Mouse (Mus musculus): Measurements from ENCODE around the gene Arhgdib. TPM values are rescaled to one million over a fixed set of nuclear protein-coding genes. Genes with fewer than 3 reads are reported as not detected.

The Arhgdib gene
- polyA plus RNA-seq (2012; rRNA removed) = 19.7 and 28.4 TPM in 2 replicates

DNA sequence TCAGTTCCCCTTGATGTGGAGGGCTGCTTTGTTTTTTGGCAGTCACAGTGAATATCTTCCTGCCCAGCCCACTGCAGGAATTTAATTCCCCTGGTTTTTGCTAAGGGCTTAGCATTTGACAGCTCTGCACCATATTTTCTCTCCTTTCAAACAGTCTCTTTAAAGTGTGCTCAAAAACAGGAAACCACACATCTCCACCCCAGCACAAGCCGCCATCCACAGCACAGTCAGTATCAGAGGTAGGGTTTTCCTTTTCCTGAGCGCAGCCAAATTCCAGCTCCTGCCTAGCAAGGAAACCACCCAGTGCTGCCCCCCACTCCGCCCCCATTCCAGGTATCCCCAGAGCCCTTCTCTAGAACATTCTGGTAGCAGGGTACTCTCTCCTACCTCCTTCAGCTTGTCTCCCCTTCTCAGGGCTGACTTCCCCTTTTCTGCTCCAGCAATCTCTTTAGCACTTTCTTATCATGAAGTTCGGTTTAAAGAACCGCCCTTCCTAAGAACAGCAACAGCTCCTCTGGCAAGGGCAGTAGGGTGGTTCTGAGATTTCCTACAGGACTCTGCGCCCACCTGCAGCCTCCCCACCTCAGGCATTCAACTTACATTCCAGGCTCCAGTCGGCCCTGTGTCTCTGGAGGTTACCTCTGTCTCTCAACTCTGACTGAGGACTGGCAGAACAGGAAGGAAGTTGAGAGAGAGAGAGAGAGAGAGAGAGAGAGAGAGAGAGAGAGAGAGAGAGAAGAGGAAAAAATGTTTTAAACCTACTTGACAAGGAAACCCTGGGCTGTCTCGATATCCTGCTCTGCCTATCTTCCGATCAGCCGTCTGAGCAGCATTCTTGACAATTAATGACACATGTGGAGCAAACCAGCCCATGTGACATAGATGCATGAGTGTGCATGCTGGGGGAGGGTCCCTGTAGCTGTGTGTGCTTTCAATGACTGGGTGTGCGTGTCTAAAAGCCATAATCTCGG, at the start of gene Arhgdib:
TSS of gene Arhgdib (minus strand) at position 849 of the 971 bp plus-strand sequence.

DNA sequence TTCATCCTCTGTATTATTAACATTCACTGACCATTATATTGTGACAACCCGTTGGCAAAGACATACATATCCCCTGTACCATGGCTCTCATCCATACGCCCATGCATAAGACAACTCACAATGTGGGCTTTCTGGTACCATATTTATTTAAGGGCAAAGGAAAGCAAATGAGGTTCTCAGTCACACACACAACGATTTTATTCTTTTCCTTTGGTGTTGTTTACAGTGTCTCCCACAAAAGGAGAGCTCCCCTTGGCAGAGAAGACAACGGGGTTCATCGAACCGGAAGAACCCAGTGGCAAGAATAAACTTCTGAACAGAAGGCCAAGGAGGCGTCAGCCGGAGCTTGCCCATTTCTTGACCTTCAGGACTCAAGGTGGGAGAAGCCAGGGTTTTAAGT, 18.2 kb downstream of the Arhgdib start, which contains the start of gene Pde6h:
TSS of gene Pde6h (plus strand) at position 301 of the 400 bp plus-strand sequence.

DNA sequence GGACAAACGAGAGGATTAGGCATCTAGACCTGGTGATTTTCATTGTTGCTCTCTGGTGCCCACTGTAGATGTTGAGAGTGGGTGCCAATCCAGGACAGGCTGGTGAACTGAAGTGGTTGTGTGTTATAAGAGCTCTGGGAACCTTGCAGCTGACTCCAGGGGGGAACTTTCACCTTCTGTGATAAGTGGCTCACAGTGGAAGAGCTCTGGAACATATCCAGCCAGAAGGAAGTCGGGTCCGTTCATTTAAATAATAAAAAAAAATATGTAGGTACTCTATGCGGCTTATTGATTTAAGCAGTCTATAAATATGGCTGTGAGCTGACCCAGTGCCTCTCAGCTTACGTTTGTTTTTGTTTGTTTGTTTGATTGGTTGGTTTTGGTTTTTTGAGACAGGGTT, 19.6 kb downstream of the Arhgdib start, which contains the start of gene Erp27:
TSS of gene Erp27 (minus strand) at position 101 of the 400 bp plus-strand sequence.

DNA sequence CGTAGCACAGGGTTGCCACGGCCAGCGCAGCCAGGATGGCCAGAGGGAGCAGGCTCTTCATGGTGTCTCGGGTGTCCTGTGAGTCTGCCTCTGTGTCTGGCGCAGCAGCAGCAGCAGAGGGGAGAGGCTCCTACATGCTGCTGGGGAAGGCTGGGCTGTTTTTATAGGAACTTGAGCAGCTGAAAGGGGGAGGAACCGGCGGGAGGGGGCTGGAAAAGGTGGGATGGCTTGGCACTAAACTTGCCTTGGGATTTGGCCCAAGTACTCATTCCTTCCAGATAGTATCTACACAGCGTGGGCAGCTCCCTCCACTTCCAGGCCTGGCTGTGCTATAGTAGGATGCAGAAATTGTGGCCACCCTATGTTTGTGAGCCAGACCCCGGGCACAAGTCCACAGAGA, 66.0 kb downstream of the Arhgdib start, which contains the start of gene Mgp:
TSS of gene Mgp (minus strand) at position 154 of the 400 bp plus-strand sequence.

Other genes starting within 250 kb of the Arhgdib start
- 0.26 and 0.31 TPM in 2 replicates for gene Gucy2c, start 160.1 kb downstream of the Arhgdib start, polyA plus RNA-seq (2012; rRNA removed)
- 1.1 TPM in 2 replicates for gene Hist4h4, start 137.5 kb downstream of the Arhgdib start, polyA plus RNA-seq (2012; rRNA removed)
- 93.3 and 95.8 TPM in 2 replicates for gene H2afj, start 133.7 kb downstream of the Arhgdib start, polyA plus RNA-seq (2012; rRNA removed)
- 0.22 and 0.45 TPM in 2 replicates for gene BC049715, start 114.3 kb downstream of the Arhgdib start, polyA plus RNA-seq (2012; rRNA removed)
- gene Wbp11, start 113.7 kb downstream of the Arhgdib start, polyA plus RNA-seq (2012; rRNA removed) = 73.0 and 88.0 TPM in 2 replicates
- 0.75 and 0.81 TPM in 2 replicates for gene Smco3, start 106.4 kb downstream of the Arhgdib start, polyA plus RNA-seq (2012; rRNA removed)
- 0.22 and 0.49 TPM in 2 replicates for gene Art4, start 84.2 kb downstream of the Arhgdib start, polyA plus RNA-seq (2012; rRNA removed)
- 29.7 and 116 TPM in 2 replicates for gene Mgp, start 66.1 kb downstream of the Arhgdib start, polyA plus RNA-seq (2012; rRNA removed)
- 0.16 and 0.20 TPM in 2 replicates for gene Erp27, start 19.7 kb downstream of the Arhgdib start, polyA plus RNA-seq (2012; rRNA removed)
- 0.19 and 0.23 TPM in 2 replicates for gene Pde6h, start 18.1 kb downstream of the Arhgdib start, polyA plus RNA-seq (2012; rRNA removed)
- gene Rerg, start 228.6 kb upstream of the Arhgdib start, polyA plus RNA-seq (2012; rRNA removed) = 3.9 and 5.1 TPM in 2 replicates

All from central nervous system, embryonic 14 days (tissue).